Mouse (Mus musculus): Measurements from ENCODE around the gene Sfi1.
"Not testable (repeated sequence)": the region's sequence is repeated elsewhere in the genome, so short reads cannot be mapped to it uniquely, and the experiment has no call there.

DNA sequence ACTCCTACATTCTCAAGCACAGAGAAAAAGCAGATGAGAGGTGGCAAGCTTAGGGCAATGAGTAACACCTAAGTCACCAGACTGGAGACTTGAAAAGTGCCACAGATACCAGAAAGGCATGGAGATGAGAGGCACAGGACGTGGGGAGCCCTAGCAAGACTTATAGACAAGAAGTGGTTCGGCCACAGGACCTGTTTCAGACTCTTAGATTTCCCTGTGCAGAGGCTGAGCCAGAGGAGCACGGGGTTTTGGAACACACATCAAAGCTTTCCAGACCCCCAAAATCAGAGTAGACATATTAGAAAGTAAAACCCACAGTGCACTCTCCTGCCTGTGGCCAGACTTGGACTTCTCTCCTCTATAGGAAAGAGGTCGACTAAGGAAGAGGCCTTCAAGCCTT lies 12.0 kb downstream of the Sfi1 start:
- TF ChIP-seq CTCF (IDR thresholded peaks at IDR 0.05; ENCODE audit: insufficient read depth, low read length); POLR2A (IDR thresholded peaks at IDR 0.05; ENCODE audit: borderline replicate concordance, extremely low read depth, low read depth, low read length): not testable (repeated sequence)

All from lung, adult 2 months (tissue).